Mouse (Mus musculus) megakaryocyte, embryonic 14.5 days (primary cell): ENCODE measurements around the gene H2-M5. TPM values are rescaled to one million over a fixed set of nuclear protein-coding genes. Genes with fewer than 3 reads are reported as not detected.
"Not testable (repeated sequence)": the region's sequence is repeated elsewhere in the genome, so short reads cannot be mapped to it uniquely, and the experiment has no call there.

ENCODE experiments used
- H3K27me3 ChIP-seq: replicated peaks from 2 replicates; pipeline ENCODE3; 2012; ENCODE audit warnings: inconsistent platforms
- H3K36me3 ChIP-seq: replicated peaks from 2 replicates; pipeline ENCODE3; 2012; ENCODE audit warnings: low read length, inconsistent platforms, mixed read lengths
- H3K4me1 ChIP-seq: 2 replicates; pipeline ENCODE4 v1.6.1; 2012; ENCODE audit warnings: inconsistent platforms
- H3K4me3 ChIP-seq: replicated peaks from 2 replicates; pipeline ENCODE3; 2012; ENCODE audit warnings: moderate library complexity, mild to moderate bottlenecking, inconsistent platforms
- H3K9me3 ChIP-seq: 2 replicates; pipeline ENCODE4 v1.6.1; 2012; ENCODE audit warnings: inconsistent platforms
- FLI1 ChIP-seq: IDR thresholded peaks from 2 replicates; pipeline ENCODE4 v1.6.1; 2012; ENCODE audit warnings: low read length, inconsistent platforms, mixed read lengths
- GATA1 ChIP-seq: IDR thresholded peaks from 3 replicates; pipeline ENCODE4 v1.6.1; 2012; ENCODE audit warnings: mixed read lengths, low read length, inconsistent platforms, borderline replicate concordance
- polyA plus RNA-seq: library from polyadenylated mRNA; stranded (reverse); fragments of >175 nt; gene quantifications from 2 replicates; pipeline ENCODE4 v1.2.3, GENCODE M21; 2012; ENCODE audit warnings: low replicate concordance; ENCODE audit not compliant: insufficient read depth

H2-M5 gene
- polyA plus RNA-seq, 1 experiment: not detected

DNA sequence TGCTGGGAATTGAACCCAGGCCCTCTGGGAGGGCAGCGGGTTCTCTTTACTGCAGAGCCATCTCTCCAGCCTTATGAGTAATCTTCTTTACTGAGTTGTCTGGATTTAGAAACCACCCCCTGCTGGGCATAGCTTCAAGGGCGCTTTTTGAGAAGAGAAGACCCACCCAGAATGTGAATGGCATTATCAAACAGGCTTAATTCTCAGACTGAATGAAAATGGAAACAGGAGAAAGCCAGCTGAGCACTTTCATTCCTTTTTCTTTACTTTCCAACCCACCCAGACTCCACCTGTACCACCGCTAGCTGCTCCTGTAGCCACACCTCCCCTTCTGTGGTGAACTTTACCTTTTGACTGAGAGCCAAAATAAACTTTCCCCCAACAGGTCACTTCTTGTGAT, 6.1 kb upstream of the H2-M5 start:
- H3K27me3 ChIP-seq: no peaks in the 10 kb centered on the region
- peaks cover 52% of the 10 kb centered on the region for H3K4me1 ChIP-seq
- H3K36me3 ChIP-seq: no peaks in the 10 kb centered on the region
- TF ChIP-seq FLI1 (no peak), GATA1 (no peak)
- H3K9me3 ChIP-seq: no peaks in the 10 kb centered on the region
- no peak overlapping the region for H3K4me3 ChIP-seq

GRCm38 (mm10) chr17:36994528-36994927, 5.2 kb upstream of the H2-M5 start:
- no peak overlapping the region for H3K4me3 ChIP-seq
- TF ChIP-seq GATA1 (no peak), FLI1 (no peak)
- no peaks in the 10 kb centered on the region for H3K9me3 ChIP-seq
- H3K36me3 ChIP-seq: no peaks in the 10 kb centered on the region
- no peaks in the 10 kb centered on the region for H3K27me3 ChIP-seq
- peaks cover 42% of the 10 kb centered on the region for H3K4me1 ChIP-seq

DNA sequence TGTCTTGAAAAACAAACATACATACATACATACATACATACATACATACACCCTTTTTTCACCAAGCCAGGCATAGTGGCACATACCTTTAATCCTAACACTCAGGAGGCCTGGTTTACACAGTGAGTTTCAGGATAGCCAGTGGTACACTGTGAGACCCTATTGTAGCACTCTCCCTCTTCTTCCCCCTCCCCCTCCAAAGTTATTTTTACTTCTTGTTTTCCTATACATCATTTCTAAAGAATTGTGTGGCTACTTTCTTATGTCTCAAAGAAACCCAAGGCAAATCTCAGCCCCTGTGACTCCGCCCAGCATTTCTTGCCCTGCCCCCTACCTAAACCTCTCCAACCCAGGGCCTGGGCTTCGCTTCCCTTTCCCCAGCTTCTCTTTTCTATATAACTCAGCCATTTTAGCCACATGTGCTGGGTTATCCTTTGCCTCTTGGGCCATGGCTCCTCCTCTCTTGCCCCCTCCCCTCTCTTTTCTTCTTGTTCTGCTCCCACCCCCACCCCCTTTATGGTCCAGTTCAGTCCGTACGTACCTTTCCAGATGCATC, 4.5 kb upstream of the H2-M5 start:
- H3K27me3 ChIP-seq: peaks cover 4% of the 10 kb centered on the region
- H3K9me3 ChIP-seq: no peaks in the 10 kb centered on the region
- H3K4me1 ChIP-seq: peaks cover 43% of the 10 kb centered on the region
- no peak overlapping the region for H3K4me3 ChIP-seq
- TF ChIP-seq GATA1 (no peak), FLI1 (no peak)
- no peaks in the 10 kb centered on the region for H3K36me3 ChIP-seq

- peaks cover 17% of the 10 kb centered on the region for H3K27me3 ChIP-seq
- H3K36me3 ChIP-seq: no peaks in the 10 kb centered on the region
- peak overlapping the region; percentile 81 for H3K4me3 ChIP-seq
- H3K9me3 ChIP-seq: no peaks in the 10 kb centered on the region; the same call in 1 of the 2 replicates
- no peak for TF ChIP-seq GATA1
- TF ChIP-seq FLI1: no peak
- H3K4me1 ChIP-seq: peaks cover 50% of the 10 kb centered on the region
Observed at GRCm38 (mm10) chr17:36992336-36993104, 3.2 kb upstream of the H2-M5 start.

DNA sequence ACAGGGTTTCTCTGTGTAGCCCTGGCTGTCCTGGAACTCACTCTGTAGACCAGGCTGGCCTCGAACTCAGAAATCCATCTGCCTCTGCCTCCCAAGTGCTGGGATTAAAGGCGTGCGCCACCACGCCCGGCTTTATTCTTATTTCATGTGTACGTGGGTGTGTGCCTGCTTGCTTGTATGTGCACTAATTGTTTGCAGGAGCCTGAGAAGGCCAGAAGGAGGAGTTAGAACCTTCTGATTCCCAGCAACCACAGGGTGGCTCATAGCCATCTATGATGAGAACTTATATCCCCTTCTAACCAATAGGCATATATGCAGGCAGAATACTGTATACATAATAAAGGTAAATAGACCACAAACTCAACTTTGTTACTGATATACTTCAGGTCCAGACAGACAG, 1.3 kb upstream of the H2-M5 start:
- H3K4me3 ChIP-seq, H3K9me3 ChIP-seq, H3K36me3 ChIP-seq: not testable (repeated sequence)
- peaks cover 23% of the 10 kb centered on the region for H3K27me3 ChIP-seq
- peaks cover 47% of the 10 kb centered on the region for H3K4me1 ChIP-seq

DNA sequence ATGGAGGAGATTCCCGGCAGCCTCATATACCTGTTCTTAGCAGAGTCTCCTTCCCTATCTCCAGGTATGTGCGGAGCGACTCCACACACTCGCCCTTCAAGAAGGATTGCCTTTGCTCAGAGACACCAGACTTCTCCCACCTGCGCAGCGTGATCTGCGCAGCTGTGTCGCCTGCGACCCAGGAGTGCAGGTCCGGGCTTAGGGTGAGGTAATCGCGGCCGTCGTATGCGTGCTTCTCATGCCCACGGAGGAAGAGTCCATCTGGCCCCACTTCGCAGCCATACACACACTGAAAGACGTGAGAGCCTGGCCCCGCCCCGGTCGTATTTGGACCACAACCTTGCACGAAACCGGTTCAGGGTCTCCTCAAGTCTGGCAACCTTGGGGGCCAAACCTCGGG, 862 bp downstream of the H2-M5 start:
- no peak for TF ChIP-seq FLI1
- no peak for TF ChIP-seq GATA1

DNA sequence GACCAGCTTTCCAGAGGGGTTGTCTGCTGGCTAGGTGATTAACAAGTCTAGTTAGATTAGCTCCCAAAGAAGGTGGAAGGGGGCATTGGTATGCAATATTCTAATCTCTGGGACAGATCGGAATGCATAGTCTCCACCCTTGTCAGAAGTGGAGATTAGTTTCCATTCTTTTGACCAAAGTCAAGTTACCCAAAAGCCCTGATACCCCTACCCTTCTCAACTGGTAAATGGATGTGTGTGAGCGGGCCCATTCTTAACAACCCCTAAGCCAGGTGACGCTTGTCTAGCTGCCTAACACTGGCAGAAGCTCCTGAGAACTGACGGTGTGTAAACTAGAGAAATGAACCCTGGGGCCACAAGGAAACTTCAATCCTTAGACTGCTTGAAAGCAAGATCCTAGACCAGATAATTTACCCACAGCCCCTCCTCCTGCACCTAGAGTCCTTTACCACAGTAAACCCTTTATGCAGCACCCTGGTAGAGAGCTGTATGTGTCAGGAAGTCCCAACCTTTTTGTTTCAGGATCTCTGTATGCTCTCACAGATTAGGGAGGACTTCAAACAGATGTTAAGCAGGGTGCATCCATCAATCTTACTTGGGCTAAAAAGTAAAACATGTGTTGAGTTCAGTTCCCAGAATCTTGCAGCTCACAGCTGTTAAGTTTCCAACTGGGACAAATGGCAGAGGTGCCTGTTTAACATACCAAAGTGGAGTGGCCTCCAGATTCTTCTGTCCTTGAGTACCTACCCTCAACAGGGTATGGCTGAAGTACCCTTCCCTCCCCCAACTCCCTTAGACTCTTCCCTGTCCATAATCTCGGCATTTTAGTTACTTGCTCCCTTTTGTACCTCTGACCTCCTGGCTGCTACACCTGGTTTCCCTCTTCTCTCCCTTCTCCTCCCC, 6.8 kb downstream of the H2-M5 start:
- Histone ChIP-seq H3K4me1 (peaks cover 21% of the 10 kb centered on the region), H3K4me3 (no peak overlapping the region), H3K36me3 (no peaks in the 10 kb centered on the region), H3K27me3 (peaks cover 62% of the 10 kb centered on the region), H3K9me3 (no peaks in the 10 kb centered on the region)
- TF ChIP-seq GATA1 (no peak), FLI1 (no peak)

More for the DNA sequence above, 862 bp downstream of the H2-M5 start:
- H3K9me3 ChIP-seq: no peaks in the 10 kb centered on the region; the same call in 1 of the 2 replicates
- peaks cover 36% of the 10 kb centered on the region for H3K4me1 ChIP-seq
- H3K27me3 ChIP-seq: peaks cover 27% of the 10 kb centered on the region
- H3K36me3 ChIP-seq: no peaks in the 10 kb centered on the region
- peak overlapping the region; percentile 24 for H3K4me3 ChIP-seq

DNA sequence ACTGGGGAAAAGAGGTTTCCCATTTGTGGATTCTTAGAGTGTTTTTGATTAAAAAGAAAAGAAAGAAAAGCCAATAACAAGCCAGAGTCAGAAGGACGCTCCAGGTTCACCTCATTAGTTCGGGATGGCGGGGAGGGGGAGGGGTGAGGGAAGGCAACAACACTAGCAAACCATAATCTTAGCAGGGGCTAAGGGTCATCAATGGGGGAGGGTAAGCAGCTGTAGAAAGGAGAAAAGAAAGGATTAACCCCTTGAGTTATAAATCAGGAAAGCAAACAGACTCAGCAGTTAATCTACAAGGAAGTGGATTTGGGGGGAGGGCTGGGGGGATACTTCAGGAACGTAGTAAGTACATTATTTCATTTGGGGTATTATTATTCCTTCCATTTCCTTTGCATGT, 7.5 kb downstream of the H2-M5 start:
- TF ChIP-seq FLI1 (no peak), GATA1 (no peak)
- Histone ChIP-seq H3K4me3 (no peak overlapping the region), H3K27me3 (peaks cover 65% of the 10 kb centered on the region), H3K4me1 (peaks cover 18% of the 10 kb centered on the region), H3K36me3 (no peaks in the 10 kb centered on the region), H3K9me3 (no peaks in the 10 kb centered on the region)

- Histone ChIP-seq H3K27me3 (peaks cover 62% of the 10 kb centered on the region), H3K36me3 (no peaks in the 10 kb centered on the region), H3K9me3 (no peaks in the 10 kb centered on the region), H3K4me1 (peaks cover 18% of the 10 kb centered on the region), H3K4me3 (peak within 1 kb of the TSS; percentile 46)
- no peak for TF ChIP-seq GATA1
- no peak for TF ChIP-seq FLI1
Observed at GRCm38 (mm10) chr17:36981221-36981813, 8.0 kb downstream of the H2-M5 start, which contains the start of gene 2410137M14Rik. 2410137M14Rik (minus strand) TSS chr17:36981237.
